Mouse (Mus musculus) gastrocnemius, adult 2 months (tissue): ENCODE data around the gene Usp12. TPM values are rescaled to one million over a fixed set of nuclear protein-coding genes. Genes with fewer than 3 reads are reported as not detected.

Experiments used
- DNase-seq: peaks from one replicate; pipeline ENCODE4 v3.0.0; 2022
- H3K27ac ChIP-seq: fragments of 200-600 bp; 2 replicates; pipeline ENCODE4 v1.8.1; 2022; ENCODE audit warnings: mild to moderate bottlenecking
- H3K4me3 ChIP-seq: fragments of 200-600 bp; 2 replicates; pipeline ENCODE4 v1.8.1; 2022; ENCODE audit warnings: mild to moderate bottlenecking, moderate library complexity
- CTCF ChIP-seq: fragments of 200-600 bp; IDR thresholded peaks from 2 replicates; pipeline ENCODE4 v1.8.1; 2022; ENCODE audit warnings: antibody characterized with exemption, mild to moderate bottlenecking, moderate library complexity
- intact Hi-C: fragments of 180-260 bp; cut with DNase I; formaldehyde crosslinking; loops from one replicate; pipeline ENCODE4 v1.15.1; 2025
- long read RNA-seq, 2 experiments: library from polyadenylated mRNA; stranded (forward); transcript quantifications; one replicate each; pipeline ENCODE4 v2.0.0; 2021
- total RNA-seq, 2 experiments: library from RNA; stranded (reverse); gene quantifications; 2 replicates each; pipeline ENCODE4 v1.2.3; 2021

Gene Usp12
- total RNA-seq, result 10 to 100 TPM; 15.4 to 22.4 TPM
- long read RNA-seq, experiment 1, full-length matches to known transcripts, result 14 of 20 reads
- long read RNA-seq, experiment 1, partial matches to known transcripts, result 4 of 20 reads
- long read RNA-seq, experiment 1, other reads (novel, unspliced or antisense), result 2 of 20 reads
- long read RNA-seq, experiment 2, full-length matches to known transcripts, result 14 of 18 reads
- long read RNA-seq, experiment 2, partial matches to known transcripts, result 1 of 18 reads
- long read RNA-seq, experiment 2, other reads (novel, unspliced or antisense), result 3 of 18 reads

- peak; percentile 98 for DNase-seq
- no peak for TF ChIP-seq CTCF
- H3K27ac ChIP-seq, result peak within 1 kb of the TSS; percentile 87
- H3K4me3 ChIP-seq, result peak within 1 kb of the TSS; percentile 92
- intact Hi-C loops, result loop anchor here (2.0 kb wide), 1 partner anchor 38 kb away; the partner anchor contains the start of gene Rpl21
Measured at GRCm38 (mm10) chr5:146794853-146795252, at the start of gene Usp12. Gene Usp12, minus strand, starts transcription at chr5:146795006.

- Histone ChIP-seq H3K27ac (peak overlapping the region; percentile 85), H3K4me3 (peak overlapping the region; percentile 80)
- peak; percentile 27; the same call in 1 of the 2 replicates for TF ChIP-seq CTCF
- intact Hi-C loops, result no loop called here
- no peak for DNase-seq
Measured at GRCm38 (mm10) chr5:146844301-146844941, 49.6 kb upstream of the Usp12 start.

- DNase-seq, result no peak
- no peak overlapping the region for H3K4me3 ChIP-seq
- intact Hi-C loops, result no loop called here
- TF ChIP-seq CTCF, result no peak
- peak overlapping the region; percentile 46 for H3K27ac ChIP-seq
Measured at GRCm38 (mm10) chr5:146841996-146842395, 47.2 kb upstream of the Usp12 start.

GRCm38 (mm10) chr5:146841301-146841700 lies 46.5 kb upstream of the Usp12 start:
- intact Hi-C loops, result no loop called here
- Histone ChIP-seq H3K27ac (no peak overlapping the region), H3K4me3 (no peak overlapping the region)
- no peak for TF ChIP-seq CTCF
- no peak for DNase-seq

GRCm38 (mm10) chr5:146840422-146840821 lies 45.6 kb upstream of the Usp12 start:
- no peak for TF ChIP-seq CTCF
- intact Hi-C loops, result no loop called here
- Histone ChIP-seq H3K4me3 (no peak overlapping the region), H3K27ac (no peak overlapping the region)
- no peak for DNase-seq

GRCm38 (mm10) chr5:146839760-146840159 lies 45.0 kb upstream of the Usp12 start:
- DNase-seq, result no peak
- H3K27ac ChIP-seq, result no peak overlapping the region
- no peak overlapping the region for H3K4me3 ChIP-seq
- intact Hi-C loops, result loop anchor here (5.0 kb wide), 1 partner anchor 132 kb away; no protein-coding TSS in a partner anchor
- TF ChIP-seq CTCF, result no peak

GRCm38 (mm10) chr5:146838836-146839648 lies 44.2 kb upstream of the Usp12 start:
- intact Hi-C loops, result loop anchor here (5.0 kb wide), 1 partner anchor 132 kb away; no protein-coding TSS in a partner anchor

GRCm38 (mm10) chr5:146837967-146838720 lies 43.3 kb upstream of the Usp12 start:
- no peak for TF ChIP-seq CTCF
- no peak for DNase-seq
- no peak overlapping the region for H3K27ac ChIP-seq
- intact Hi-C loops, result loop anchor here (5.0 kb wide), 1 partner anchor 131 kb away; no protein-coding TSS in a partner anchor
- no peak overlapping the region for H3K4me3 ChIP-seq

More at GRCm38 (mm10) chr5:146838836-146839648, 44.2 kb upstream of the Usp12 start:
- no peak overlapping the region for H3K4me3 ChIP-seq
- no peak for DNase-seq
- TF ChIP-seq CTCF, result no peak
- H3K27ac ChIP-seq, result no peak overlapping the region

GRCm38 (mm10) chr5:146834959-146835358 lies 40.2 kb upstream of the Usp12 start:
- Histone ChIP-seq H3K27ac (no peak overlapping the region), H3K4me3 (no peak overlapping the region)
- intact Hi-C loops, result loop anchor here (5.0 kb wide), 2 partner anchors 128 to 242 kb away; partner anchors contain the start of genes Lnx2 and Polr1d
- TF ChIP-seq CTCF, result no peak
- DNase-seq, result no peak

GRCm38 (mm10) chr5:146833673-146834201 lies 38.9 kb upstream of the Usp12 start:
- no peak for TF ChIP-seq CTCF
- intact Hi-C loops, result loop anchor here (2.0 to 5.0 kb wide), 2 partner anchors 39 to 244 kb away; partner anchors contain the start of genes Lnx2, Polr1d and Usp12
- no peak for DNase-seq
- Histone ChIP-seq H3K27ac (peak overlapping the region; percentile 100), H3K4me3 (peak overlapping the region; percentile 79)

GRCm38 (mm10) chr5:146832769-146833448 lies 38.1 kb upstream of the Usp12 start, which contains the start of gene Rpl21:
Gene Rpl21, plus strand, starts transcription at chr5:146832890.
- intact Hi-C loops, result loop anchor here (2.0 to 5.0 kb wide), 2 partner anchors 38 to 244 kb away; partner anchors contain the start of genes Lnx2, Polr1d and Usp12
- Histone ChIP-seq H3K27ac (peak within 1 kb of the TSS; percentile 100), H3K4me3 (peak within 1 kb of the TSS; percentile 79)
- TF ChIP-seq CTCF, result no peak
- DNase-seq, result peak; percentile 95
